Mouse (Mus musculus) frontal cortex, adult (tissue): Measurements from ENCODE around the gene Gm10647.

Experiments
- ATAC-seq: cut with Nextera tagmentation; 2 replicates; pipeline ENCODE4 v1.9.2; 2017; ENCODE audit warnings: mild to moderate bottlenecking, moderate library complexity, mixed read lengths; ENCODE audit not compliant: low TSS enrichment

The Gm10647 gene

GRCm38 (mm10) chr9:66846822-66847221 is 50.0 kb downstream of the Gm10647 start:
- no peak for ATAC-seq
